Mouse (Mus musculus): ENCODE results near the gene Fcna. TPM values are rescaled to one million over a fixed set of nuclear protein-coding genes. Genes with fewer than 3 reads are reported as not detected.

The Fcna gene
- total and polyA plus RNA-seq, 3 experiments, result 4.0 to 6.8 (median 4.8) TPM

- 63% methylated on average over 4 of the region's 4 CpGs for WGBS
- DNase-seq, result no peak
- intact Hi-C loops (cut with DNase I), result no loop called here
- H3K79me2 ChIP-seq (replicated peaks; ENCODE audit: control insufficient read depth, insufficient read depth, low read length), result no peaks in the 10 kb centered on the region
- H3K27me3 ChIP-seq (ENCODE audit: control insufficient read depth, insufficient read depth, low read length), result peaks cover 6% of the 10 kb centered on the region; the same call in 1 of the 2 replicates
- no peaks in the 10 kb centered on the region for H3K36me3 ChIP-seq (ENCODE audit: control insufficient read depth, insufficient read depth, low read length)
- TF ChIP-seq POLR2A (IDR thresholded peaks at IDR 0.05; ENCODE audit: insufficient read depth, low read depth, low read length) (no peak), CTCF (IDR thresholded peaks at IDR 0.05) (no peak), EP300 (IDR thresholded peaks at IDR 0.05; ENCODE audit: insufficient read depth, low read depth, low read length) (no peak)
- H3K4me1 ChIP-seq (ENCODE audit: control insufficient read depth, insufficient read depth, low read length), result peaks cover 2% of the 10 kb centered on the region
- no peak overlapping the region; the same call in 1 of the 2 replicates for H3K4me3 ChIP-seq
- no peak overlapping the region; the same call in 1 of the 2 replicates for H3K27ac ChIP-seq
- no peak overlapping the region for H3K9ac ChIP-seq (ENCODE audit: low read depth, low read length)
Measured at GRCm38 (mm10) chr2:25620852-25621228, 7.0 kb downstream of the Fcna start.

GRCm38 (mm10) chr2:25620386-25620785, 7.4 kb downstream of the Fcna start:
- Histone ChIP-seq H3K36me3 (ENCODE audit: control insufficient read depth, insufficient read depth, low read length) (no peaks in the 10 kb centered on the region), H3K4me1 (ENCODE audit: control insufficient read depth, insufficient read depth, low read length) (peaks cover 2% of the 10 kb centered on the region), H3K4me3 (no peak overlapping the region), H3K27ac (no peak overlapping the region), H3K27me3 (ENCODE audit: control insufficient read depth, insufficient read depth, low read length) (peaks cover 7% of the 10 kb centered on the region; the same call in 1 of the 2 replicates), H3K9ac (ENCODE audit: low read depth, low read length) (no peak overlapping the region), H3K79me2 (replicated peaks; ENCODE audit: control insufficient read depth, insufficient read depth, low read length) (no peaks in the 10 kb centered on the region)
- no peak for DNase-seq
- intact Hi-C loops (cut with DNase I), result no loop called here
- 76% methylated on average over 6 of the region's 6 CpGs for WGBS
- TF ChIP-seq EP300 (IDR thresholded peaks at IDR 0.05; ENCODE audit: insufficient read depth, low read depth, low read length) (no peak), POLR2A (IDR thresholded peaks at IDR 0.05; ENCODE audit: insufficient read depth, low read depth, low read length) (no peak), CTCF (IDR thresholded peaks at IDR 0.05) (no peak)

- no peak within 1 kb of the TSS for H3K4me3 ChIP-seq
Measured at GRCm38 (mm10) chr2:25617578-25617977, 10.3 kb downstream of the Fcna start, which contains the start of gene Ccdc183. Gene Ccdc183, minus strand, starts transcription at chr2:25617678.

GRCm38 (mm10) chr2:25616398-25616797, 11.4 kb downstream of the Fcna start:
- Histone ChIP-seq H3K9ac (ENCODE audit: low read depth, low read length) (no peak overlapping the region), H3K4me3 (no peak overlapping the region), H3K27me3 (ENCODE audit: control insufficient read depth, insufficient read depth, low read length) (peaks cover 7% of the 10 kb centered on the region; the same call in 1 of the 2 replicates), H3K4me1 (ENCODE audit: control insufficient read depth, insufficient read depth, low read length) (peaks cover 2% of the 10 kb centered on the region), H3K79me2 (replicated peaks; ENCODE audit: control insufficient read depth, insufficient read depth, low read length) (no peaks in the 10 kb centered on the region), H3K27ac (no peak overlapping the region), H3K36me3 (ENCODE audit: control insufficient read depth, insufficient read depth, low read length) (no peaks in the 10 kb centered on the region)
- intact Hi-C loops (cut with DNase I), result no loop called here
- TF ChIP-seq EP300 (IDR thresholded peaks at IDR 0.05; ENCODE audit: insufficient read depth, low read depth, low read length), result no peak
- no peak for TF ChIP-seq POLR2A (IDR thresholded peaks at IDR 0.05; ENCODE audit: insufficient read depth, low read depth, low read length)
- TF ChIP-seq CTCF (IDR thresholded peaks at IDR 0.05), result no peak
- DNase-seq, result no peak
- WGBS, result 14% methylated on average over 22 of the region's 22 CpGs

More at GRCm38 (mm10) chr2:25617578-25617977, 10.3 kb downstream of the Fcna start, which contains the start of gene Ccdc183:
- 75% methylated on average over 3 of the region's 3 CpGs for WGBS
- H3K79me2 ChIP-seq (replicated peaks; ENCODE audit: control insufficient read depth, insufficient read depth, low read length), result no peaks in the 10 kb centered on the region
- no peak within 1 kb of the TSS for H3K27ac ChIP-seq
- no peak within 1 kb of the TSS for H3K9ac ChIP-seq (ENCODE audit: low read depth, low read length)
- H3K36me3 ChIP-seq (ENCODE audit: control insufficient read depth, insufficient read depth, low read length), result no peaks in the 10 kb centered on the region
- no peak for DNase-seq
- H3K4me1 ChIP-seq (ENCODE audit: control insufficient read depth, insufficient read depth, low read length), result peaks cover 2% of the 10 kb centered on the region
- peaks cover 7% of the 10 kb centered on the region; the same call in 1 of the 2 replicates for H3K27me3 ChIP-seq (ENCODE audit: control insufficient read depth, insufficient read depth, low read length)
- TF ChIP-seq EP300 (IDR thresholded peaks at IDR 0.05; ENCODE audit: insufficient read depth, low read depth, low read length) (no peak), POLR2A (IDR thresholded peaks at IDR 0.05; ENCODE audit: insufficient read depth, low read depth, low read length) (no peak), CTCF (IDR thresholded peaks at IDR 0.05) (no peak)
- intact Hi-C loops (cut with DNase I), result no loop called here

GRCm38 (mm10) chr2:25608671-25609070, 19.2 kb downstream of the Fcna start:
- H3K4me3 ChIP-seq, result peak overlapping the region; percentile 93
- H3K4me1 ChIP-seq (ENCODE audit: control insufficient read depth, insufficient read depth, low read length), result peaks cover 6% of the 10 kb centered on the region
- no peak overlapping the region for H3K9ac ChIP-seq (ENCODE audit: low read depth, low read length)
- peaks cover 7% of the 10 kb centered on the region; the same call in 1 of the 2 replicates for H3K36me3 ChIP-seq (ENCODE audit: control insufficient read depth, insufficient read depth, low read length)
- TF ChIP-seq EP300 (IDR thresholded peaks at IDR 0.05; ENCODE audit: insufficient read depth, low read depth, low read length), result no peak
- TF ChIP-seq CTCF (IDR thresholded peaks at IDR 0.05), result no peak
- no peak for TF ChIP-seq POLR2A (IDR thresholded peaks at IDR 0.05; ENCODE audit: insufficient read depth, low read depth, low read length)
- peaks cover 4% of the 10 kb centered on the region for H3K79me2 ChIP-seq (replicated peaks; ENCODE audit: control insufficient read depth, insufficient read depth, low read length)
- intact Hi-C loops (cut with DNase I), result no loop called here
- H3K27ac ChIP-seq, result peak overlapping the region; percentile 93
- WGBS, result 58% methylated on average over 10 of the region's 10 CpGs
- H3K27me3 ChIP-seq (ENCODE audit: control insufficient read depth, insufficient read depth, low read length), result no peaks in the 10 kb centered on the region
- DNase-seq, result peak in 1 of 2 experiments; percentile 42

GRCm38 (mm10) chr2:25607761-25608622, 19.8 kb downstream of the Fcna start, which contains the start of gene Rabl6:
Gene Rabl6, minus strand, starts transcription at chr2:25608521.
- peak within 1 kb of the TSS; percentile 93 for H3K27ac ChIP-seq
- H3K27me3 ChIP-seq (ENCODE audit: control insufficient read depth, insufficient read depth, low read length), result no peaks in the 10 kb centered on the region
- 0 out of 2 replicates have a peak, but pooled peaks have one; percentile 19 for TF ChIP-seq EP300 (IDR thresholded peaks at IDR 0.05; ENCODE audit: insufficient read depth, low read depth, low read length)
- TF ChIP-seq CTCF (IDR thresholded peaks at IDR 0.05), result no peak
- peak; percentile 70; the same call in 1 of the 2 replicates for TF ChIP-seq POLR2A (IDR thresholded peaks at IDR 0.05; ENCODE audit: insufficient read depth, low read depth, low read length)
- peaks cover 6% of the 10 kb centered on the region for H3K4me1 ChIP-seq (ENCODE audit: control insufficient read depth, insufficient read depth, low read length)
- WGBS, result under 1% methylated on average over 80 of the region's 80 CpGs
- peaks cover 4% of the 10 kb centered on the region for H3K79me2 ChIP-seq (replicated peaks; ENCODE audit: control insufficient read depth, insufficient read depth, low read length)
- peak within 1 kb of the TSS; percentile 93 for H3K4me3 ChIP-seq
- H3K9ac ChIP-seq (ENCODE audit: low read depth, low read length), result peak within 1 kb of the TSS; percentile 85
- DNase-seq, result peak; percentile 93 to 95
- intact Hi-C loops (cut with DNase I), result no loop called here
- H3K36me3 ChIP-seq (ENCODE audit: control insufficient read depth, insufficient read depth, low read length), result peaks cover 7% of the 10 kb centered on the region; the same call in 1 of the 2 replicates

Measured in heart, adult 2 months (tissue).